Mouse (Mus musculus) E14TG2a.4 (cell line): ENCODE data around the gene Ext2.

Experiments used
- H3K27me3 ChIP-seq: 2 replicates; pipeline ENCODE4 v1.6.1; 2014; ENCODE audit warnings: low read length, control low read depth; ENCODE audit not compliant: insufficient read depth
- H3K36me3 ChIP-seq: 2 replicates; pipeline ENCODE4 v1.6.1; 2014; ENCODE audit warnings: low read length, control low read depth; ENCODE audit not compliant: insufficient read depth
- H3K4me1 ChIP-seq: replicated peaks from 2 replicates; pipeline ENCODE4 v1.6.1; 2014; ENCODE audit warnings: low read depth, low read length, control low read depth
- H3K4me3 ChIP-seq: replicated peaks from 2 replicates; pipeline ENCODE4 v1.5.1; 2014; ENCODE audit warnings: mild to moderate bottlenecking, low read length
- H3K9me3 ChIP-seq: 2 replicates; pipeline ENCODE4 v1.6.1; 2014; ENCODE audit warnings: low read length, control low read depth
- CTCF ChIP-seq: conservative IDR thresholded peaks from 2 replicates; pipeline ENCODE4 v1.5.1; 2014; ENCODE audit warnings: low read length
- NANOG ChIP-seq: IDR thresholded peaks from 2 replicates; pipeline ENCODE4 v1.6.1; 2014; ENCODE audit warnings: borderline replicate concordance, low read length, mixed read lengths
- POU5F1 ChIP-seq: IDR thresholded peaks from 2 replicates; pipeline ENCODE4 v1.6.1; 2014; ENCODE audit warnings: low read length, borderline replicate concordance

The Ext2 gene

DNA sequence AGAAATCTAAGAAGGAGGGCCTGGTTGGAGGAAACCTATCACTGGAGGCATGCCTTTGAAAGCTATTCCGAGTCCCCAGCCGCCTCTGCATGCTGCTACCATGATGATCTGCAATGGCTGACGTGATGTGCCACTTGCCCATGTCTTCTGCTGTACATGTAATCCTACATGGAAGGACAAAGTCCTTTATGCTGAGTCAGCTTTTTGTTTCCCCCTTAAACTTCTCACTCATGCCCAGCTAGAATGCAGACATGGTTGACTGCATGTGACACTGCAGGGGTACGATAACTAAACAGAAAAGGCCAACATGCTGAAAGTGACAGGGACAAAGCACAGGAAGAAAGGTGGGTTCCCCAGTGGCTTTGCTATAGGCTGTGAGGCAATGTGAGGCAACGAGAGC, 56.6 kb downstream of the Ext2 start:
- TF ChIP-seq CTCF: no peak
- no peak for TF ChIP-seq POU5F1
- no peak for TF ChIP-seq NANOG
- no peaks in the 10 kb centered on the region for H3K27me3 ChIP-seq
- H3K4me1 ChIP-seq: peaks cover 2% of the 10 kb centered on the region
- no peak overlapping the region for H3K4me3 ChIP-seq
- H3K9me3 ChIP-seq: no peaks in the 10 kb centered on the region
- H3K36me3 ChIP-seq: peaks cover 18% of the 10 kb centered on the region

DNA sequence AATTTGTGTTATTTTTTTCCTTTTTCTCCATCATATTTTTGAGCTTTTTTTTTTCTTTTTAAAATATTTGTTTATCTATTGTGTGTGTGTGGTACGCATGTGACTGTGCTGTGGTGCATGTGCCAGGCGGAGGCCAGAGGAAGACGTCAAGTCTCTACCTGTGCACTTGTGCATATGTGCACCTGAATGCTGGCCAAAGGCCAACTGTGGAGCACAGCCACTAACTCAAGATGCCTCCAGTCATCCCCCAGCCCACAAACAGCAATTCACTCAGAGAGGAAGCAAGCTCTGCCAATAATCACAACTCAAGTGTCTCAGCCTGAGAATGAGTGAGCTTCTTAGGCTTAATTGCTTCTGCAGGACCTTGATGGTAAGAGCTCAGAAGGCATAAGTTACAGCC, 58.2 kb downstream of the Ext2 start:
- Histone ChIP-seq H3K4me3 (no peak overlapping the region), H3K4me1 (no peaks in the 10 kb centered on the region), H3K9me3 (no peaks in the 10 kb centered on the region), H3K27me3 (no peaks in the 10 kb centered on the region), H3K36me3 (peaks cover 29% of the 10 kb centered on the region)
- TF ChIP-seq NANOG: no peak
- TF ChIP-seq CTCF: no peak
- TF ChIP-seq POU5F1: no peak

GRCm38 (mm10) chr2:93760389-93760788, 62.0 kb downstream of the Ext2 start:
- Histone ChIP-seq H3K4me1 (0 out of 2 replicates have a peak, but pooled peaks cover 3% of the 10 kb centered on the region), H3K4me3 (no peak overlapping the region), H3K36me3 (peaks cover 30% of the 10 kb centered on the region), H3K27me3 (no peaks in the 10 kb centered on the region), H3K9me3 (no peaks in the 10 kb centered on the region)
- TF ChIP-seq POU5F1 (no peak), CTCF (no peak), NANOG (no peak)

DNA sequence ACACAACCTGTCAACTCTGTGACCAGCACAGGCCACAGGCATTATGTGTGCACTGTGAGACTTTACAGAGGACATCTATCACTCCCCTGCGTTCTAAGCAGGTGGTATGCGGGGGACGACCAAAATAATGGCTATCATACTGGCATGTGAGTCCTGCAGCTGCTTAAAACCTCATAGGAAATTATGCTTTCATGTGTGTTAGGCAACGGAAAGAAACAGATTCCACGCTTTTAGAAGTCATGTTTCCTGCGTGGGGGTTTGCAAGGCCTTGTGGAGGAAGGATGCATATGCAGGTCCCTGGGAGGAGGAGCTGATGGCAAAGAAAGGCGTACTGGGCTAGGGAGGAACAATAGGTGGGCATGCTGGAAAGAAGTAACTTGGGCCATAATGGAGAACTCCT, 63.2 kb downstream of the Ext2 start:
- Histone ChIP-seq H3K4me3 (no peak overlapping the region), H3K4me1 (0 out of 2 replicates have a peak, but pooled peaks cover 7% of the 10 kb centered on the region), H3K36me3 (peaks cover 33% of the 10 kb centered on the region), H3K9me3 (no peaks in the 10 kb centered on the region), H3K27me3 (no peaks in the 10 kb centered on the region)
- TF ChIP-seq POU5F1: no peak

- Histone ChIP-seq H3K36me3 (peaks cover 33% of the 10 kb centered on the region), H3K4me3 (no peak overlapping the region), H3K9me3 (no peaks in the 10 kb centered on the region), H3K27me3 (no peaks in the 10 kb centered on the region), H3K4me1 (0 out of 2 replicates have a peak, but pooled peaks cover 7% of the 10 kb centered on the region)
- TF ChIP-seq NANOG (no peak), POU5F1 (no peak), CTCF (no peak)
These were observed 64.1 kb downstream of the Ext2 start for GRCm38 (mm10) chr2:93758298-93758697.

DNA sequence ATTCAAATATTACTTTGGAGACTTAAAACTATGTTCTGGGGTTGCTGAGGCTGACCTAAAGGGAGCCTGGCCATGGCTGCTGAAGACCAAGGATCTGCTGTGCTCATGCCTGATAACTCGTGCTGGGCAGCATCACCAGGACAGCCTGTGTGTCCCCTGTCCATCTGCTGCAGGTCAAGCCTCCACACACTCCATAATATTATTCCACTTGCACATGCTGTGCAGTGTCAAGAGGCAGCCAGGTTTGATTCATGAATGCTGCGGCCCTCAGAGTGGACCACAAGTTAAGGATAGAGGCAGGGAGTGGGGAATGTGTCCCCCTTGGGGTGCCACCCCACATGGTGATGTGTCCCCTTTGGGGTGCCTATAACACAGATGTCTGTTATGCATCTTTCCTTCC, 68.0 kb downstream of the Ext2 start:
- no peaks in the 10 kb centered on the region for H3K9me3 ChIP-seq
- peaks cover 6% of the 10 kb centered on the region for H3K36me3 ChIP-seq
- no peak overlapping the region for H3K4me3 ChIP-seq
- H3K4me1 ChIP-seq: peaks cover 10% of the 10 kb centered on the region; the same call in 1 of the 2 replicates
- TF ChIP-seq POU5F1 (no peak), NANOG (no peak), CTCF (no peak)
- no peaks in the 10 kb centered on the region for H3K27me3 ChIP-seq

DNA sequence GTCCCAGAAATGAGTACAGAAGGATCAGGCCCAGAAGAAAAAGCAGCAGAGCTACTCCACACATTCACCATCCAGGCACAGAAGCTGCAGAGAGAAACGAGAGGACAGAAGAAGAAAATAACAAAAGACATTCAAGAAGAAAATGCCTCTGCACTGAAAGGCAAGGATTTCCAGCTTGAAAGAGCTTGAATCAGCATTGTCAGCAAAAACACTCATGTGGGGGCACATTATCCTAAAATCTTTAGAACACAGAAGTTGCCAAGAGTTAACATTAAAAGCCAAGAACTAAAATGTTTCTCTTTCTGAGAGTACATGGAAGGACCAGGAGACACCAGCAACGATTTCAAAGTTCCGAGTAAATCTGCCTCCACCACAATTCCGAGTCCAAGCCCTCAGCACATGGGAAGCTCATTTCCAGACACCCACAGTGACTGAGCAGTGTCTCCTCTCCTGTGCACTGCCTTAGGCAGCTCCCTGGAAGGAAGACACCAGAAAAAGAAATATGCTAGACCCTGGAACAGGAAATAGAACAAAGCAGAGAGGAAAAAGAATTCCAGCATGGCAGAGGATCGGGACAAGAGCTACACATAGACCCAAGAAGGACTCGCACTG, 69.1 kb downstream of the Ext2 start:
- no peak overlapping the region for H3K4me3 ChIP-seq
- no peaks in the 10 kb centered on the region for H3K27me3 ChIP-seq
- peaks cover 3% of the 10 kb centered on the region; the same call in 1 of the 2 replicates for H3K36me3 ChIP-seq
- H3K4me1 ChIP-seq: peaks cover 10% of the 10 kb centered on the region; the same call in 1 of the 2 replicates
- TF ChIP-seq NANOG (no peak), CTCF (no peak), POU5F1 (no peak)
- no peaks in the 10 kb centered on the region for H3K9me3 ChIP-seq

DNA sequence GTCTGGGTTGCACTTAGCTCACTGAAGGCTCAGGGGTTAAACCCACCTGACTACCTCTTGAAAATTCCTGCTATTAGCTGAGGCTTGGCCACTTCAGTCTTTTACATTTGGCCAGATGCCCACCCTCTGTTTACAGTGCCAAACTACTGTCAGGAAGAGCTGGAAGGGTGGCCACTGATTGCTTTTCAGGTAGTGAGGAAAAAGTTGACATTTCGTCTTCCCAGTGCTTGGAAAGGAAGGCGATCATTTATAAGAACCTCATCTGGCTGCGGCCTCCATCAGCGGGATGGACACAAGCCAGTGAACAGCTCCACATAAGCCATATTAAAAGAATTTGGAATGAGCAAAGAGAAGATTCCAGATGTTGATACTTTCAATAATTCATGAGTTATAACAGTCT, 72.7 kb downstream of the Ext2 start:
- TF ChIP-seq NANOG (no peak), CTCF (no peak), POU5F1 (no peak)
- no peaks in the 10 kb centered on the region for H3K9me3 ChIP-seq
- peaks cover 3% of the 10 kb centered on the region; the same call in 1 of the 2 replicates for H3K4me1 ChIP-seq
- no peaks in the 10 kb centered on the region for H3K36me3 ChIP-seq
- H3K27me3 ChIP-seq: no peaks in the 10 kb centered on the region
- no peak overlapping the region for H3K4me3 ChIP-seq

DNA sequence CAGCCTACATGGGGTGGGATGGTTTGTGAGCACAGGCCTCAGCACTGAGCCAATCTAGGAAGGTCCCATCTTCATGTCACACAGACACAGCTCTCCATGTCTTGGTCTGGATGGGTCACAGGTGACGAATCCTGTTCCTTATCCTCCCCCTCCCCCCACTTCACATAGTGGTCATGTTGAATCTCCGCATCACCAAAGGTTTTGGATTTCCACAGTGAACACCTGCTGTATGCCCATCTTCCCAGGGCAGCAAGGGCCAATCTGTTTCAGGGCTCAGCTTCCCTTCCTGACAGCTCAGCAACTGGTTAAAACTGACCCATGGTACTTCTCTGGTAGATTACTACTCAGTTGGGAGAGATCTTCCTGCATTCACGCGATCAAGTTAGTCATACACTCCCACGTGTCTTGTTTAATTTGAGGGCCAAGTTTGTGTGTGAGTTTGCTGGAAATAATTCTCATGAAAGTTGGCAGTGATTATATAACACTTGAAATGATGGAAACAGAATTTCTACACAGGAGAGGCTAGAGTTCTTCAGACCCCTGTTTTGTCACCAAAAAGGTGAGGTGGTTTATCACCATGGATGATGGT, 74.7 kb downstream of the Ext2 start:
- peaks cover 3% of the 10 kb centered on the region; the same call in 1 of the 2 replicates for H3K4me1 ChIP-seq
- H3K4me3 ChIP-seq: no peak overlapping the region
- no peak for TF ChIP-seq POU5F1
- no peak for TF ChIP-seq NANOG
- no peak for TF ChIP-seq CTCF
- H3K9me3 ChIP-seq: no peaks in the 10 kb centered on the region
- H3K36me3 ChIP-seq: no peaks in the 10 kb centered on the region
- H3K27me3 ChIP-seq: no peaks in the 10 kb centered on the region
